Mouse (Mus musculus): ENCODE measurements around the gene Capn7. TPM values are rescaled to one million over a fixed set of nuclear protein-coding genes. Genes with fewer than 3 reads are reported as not detected.

Gene Capn7
- polyA plus RNA-seq, 1 experiment from 2014 or later = 18.7 TPM

DNA sequence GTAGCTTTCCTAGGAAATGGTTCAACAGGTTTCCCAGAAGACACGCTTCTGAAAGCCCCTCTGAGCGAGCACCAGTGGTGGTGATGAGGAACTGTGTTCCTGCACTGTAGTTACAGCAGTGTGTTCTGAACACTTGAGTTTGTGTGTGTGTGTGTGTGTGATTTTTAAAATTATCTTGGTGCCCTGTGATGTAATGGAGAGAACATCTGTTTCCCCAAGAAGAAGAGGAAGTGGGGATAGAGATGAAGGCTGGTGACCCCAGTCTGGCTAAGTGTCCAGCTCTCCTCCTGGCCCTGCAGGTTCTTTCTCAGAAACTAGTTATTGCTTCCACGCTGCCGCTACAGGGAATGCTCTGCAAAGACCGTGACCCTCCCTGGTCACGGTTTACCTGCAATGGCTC lies 38.0 kb downstream of the Capn7 start:
- H3K36me3 ChIP-seq (ENCODE audit: control insufficient read depth, insufficient read depth) = peaks cover 69% of the 10 kb centered on the region
- no peaks in the 10 kb centered on the region for H3K4me1 ChIP-seq (replicated peaks; ENCODE audit: control insufficient read depth, insufficient read depth, low read length)
- no peak for ATAC-seq
- no peak overlapping the region for H3K9ac ChIP-seq (ENCODE audit: low read depth, low read length)
- H3K27ac ChIP-seq (ENCODE audit: low read depth, low read length) = peak overlapping the region; percentile 5; the same call in 1 of the 2 replicates
- no peaks in the 10 kb centered on the region for H3K9me3 ChIP-seq (ENCODE audit: control insufficient read depth)
- no peak for TF ChIP-seq CTCF (IDR thresholded peaks at IDR 0.05; ENCODE audit: low read depth)
- H3K27me3 ChIP-seq (replicated peaks; ENCODE audit: control insufficient read depth, insufficient read depth, low read length) = no peaks in the 10 kb centered on the region
- no peak overlapping the region for H3K4me3 ChIP-seq (ENCODE audit: low read depth, low read length)
- WGBS = 97% methylated on average over 6 of the region's 6 CpGs
- no peak overlapping the region for H3K4me2 ChIP-seq (replicated peaks; ENCODE audit: low read depth)

GRCm38 (mm10) chr14:31376331-31376730 lies 39.9 kb downstream of the Capn7 start:
- Histone ChIP-seq H3K4me1 (replicated peaks; ENCODE audit: control insufficient read depth, insufficient read depth, low read length) (no peaks in the 10 kb centered on the region), H3K9me3 (ENCODE audit: control insufficient read depth) (no peaks in the 10 kb centered on the region), H3K36me3 (ENCODE audit: control insufficient read depth, insufficient read depth) (peaks cover 53% of the 10 kb centered on the region), H3K9ac (ENCODE audit: low read depth, low read length) (no peak overlapping the region), H3K4me2 (replicated peaks; ENCODE audit: low read depth) (no peak overlapping the region), H3K27me3 (replicated peaks; ENCODE audit: control insufficient read depth, insufficient read depth, low read length) (no peaks in the 10 kb centered on the region), H3K4me3 (ENCODE audit: low read depth, low read length) (no peak overlapping the region), H3K27ac (ENCODE audit: low read depth, low read length) (no peak overlapping the region)
- ATAC-seq = no peak
- TF ChIP-seq CTCF (IDR thresholded peaks at IDR 0.05; ENCODE audit: low read depth) = no peak
- WGBS = 84% methylated on average over 3 of the region's 3 CpGs

DNA sequence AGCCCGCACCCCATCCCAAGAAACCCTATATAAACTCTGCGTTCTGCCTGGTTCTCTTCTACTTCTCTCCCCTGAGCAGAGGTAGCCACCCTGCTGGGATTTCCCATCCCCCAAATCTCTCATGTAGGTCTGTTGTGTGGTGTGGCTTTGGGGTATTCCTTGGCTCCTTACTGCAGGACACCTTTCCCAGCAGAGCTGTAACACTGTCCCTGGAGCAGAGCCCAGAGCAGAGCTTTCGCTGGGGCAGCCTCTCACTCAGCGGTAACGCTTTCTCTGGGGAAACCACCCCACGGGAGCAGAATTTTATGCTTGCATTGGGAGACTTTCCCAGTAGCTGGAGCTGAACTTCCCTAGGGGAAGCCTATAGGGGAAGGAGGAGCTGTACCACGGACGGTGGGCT lies 45.8 kb downstream of the Capn7 start:
- Histone ChIP-seq H3K9me3 (ENCODE audit: control insufficient read depth) (no peaks in the 10 kb centered on the region), H3K4me2 (replicated peaks; ENCODE audit: low read depth) (no peak overlapping the region), H3K27ac (ENCODE audit: low read depth, low read length) (no peak overlapping the region), H3K36me3 (ENCODE audit: control insufficient read depth, insufficient read depth) (0 out of 2 replicates have a peak, but pooled peaks cover 5% of the 10 kb centered on the region), H3K4me1 (replicated peaks; ENCODE audit: control insufficient read depth, insufficient read depth, low read length) (no peaks in the 10 kb centered on the region), H3K27me3 (replicated peaks; ENCODE audit: control insufficient read depth, insufficient read depth, low read length) (no peaks in the 10 kb centered on the region), H3K9ac (ENCODE audit: low read depth, low read length) (no peak overlapping the region), H3K4me3 (ENCODE audit: low read depth, low read length) (no peak overlapping the region)
- TF ChIP-seq CTCF (IDR thresholded peaks at IDR 0.05; ENCODE audit: low read depth) = no peak
- ATAC-seq = no peak
- WGBS = 81% methylated on average over 8 of the region's 8 CpGs

GRCm38 (mm10) chr14:31383470-31384050 lies 47.1 kb downstream of the Capn7 start:
- Histone ChIP-seq H3K4me2 (replicated peaks; ENCODE audit: low read depth) (no peak overlapping the region), H3K27ac (ENCODE audit: low read depth, low read length) (no peak overlapping the region), H3K9ac (ENCODE audit: low read depth, low read length) (no peak overlapping the region), H3K4me1 (replicated peaks; ENCODE audit: control insufficient read depth, insufficient read depth, low read length) (no peaks in the 10 kb centered on the region), H3K4me3 (ENCODE audit: low read depth, low read length) (no peak overlapping the region), H3K27me3 (replicated peaks; ENCODE audit: control insufficient read depth, insufficient read depth, low read length) (no peaks in the 10 kb centered on the region), H3K9me3 (ENCODE audit: control insufficient read depth) (no peaks in the 10 kb centered on the region), H3K36me3 (ENCODE audit: control insufficient read depth, insufficient read depth) (no peaks in the 10 kb centered on the region)
- no peak for ATAC-seq
- no peak for TF ChIP-seq CTCF (IDR thresholded peaks at IDR 0.05; ENCODE audit: low read depth)
- 85% methylated on average over 11 of the region's 11 CpGs for WGBS

GRCm38 (mm10) chr14:31384366-31385323 lies 48.2 kb downstream of the Capn7 start:
- WGBS = 66% methylated on average over 13 of the region's 13 CpGs
- no peak for ATAC-seq
- no peaks in the 10 kb centered on the region for H3K9me3 ChIP-seq (ENCODE audit: control insufficient read depth)
- H3K27ac ChIP-seq (ENCODE audit: low read depth, low read length) = no peak overlapping the region; the same call in 1 of the 2 replicates
- no peaks in the 10 kb centered on the region for H3K27me3 ChIP-seq (replicated peaks; ENCODE audit: control insufficient read depth, insufficient read depth, low read length)
- H3K36me3 ChIP-seq (ENCODE audit: control insufficient read depth, insufficient read depth) = no peaks in the 10 kb centered on the region
- H3K4me2 ChIP-seq (replicated peaks; ENCODE audit: low read depth) = no peak overlapping the region
- H3K9ac ChIP-seq (ENCODE audit: low read depth, low read length) = no peak overlapping the region
- TF ChIP-seq CTCF (IDR thresholded peaks at IDR 0.05; ENCODE audit: low read depth) = 0 out of 2 replicates have a peak, but pooled peaks have one; percentile 18
- H3K4me3 ChIP-seq (ENCODE audit: low read depth, low read length) = no peak overlapping the region
- H3K4me1 ChIP-seq (replicated peaks; ENCODE audit: control insufficient read depth, insufficient read depth, low read length) = no peaks in the 10 kb centered on the region

GRCm38 (mm10) chr14:31385406-31385805 lies 49.0 kb downstream of the Capn7 start:
- H3K4me3 ChIP-seq (ENCODE audit: low read depth, low read length) = no peak overlapping the region
- no peaks in the 10 kb centered on the region for H3K27me3 ChIP-seq (replicated peaks; ENCODE audit: control insufficient read depth, insufficient read depth, low read length)
- H3K9me3 ChIP-seq (ENCODE audit: control insufficient read depth) = no peaks in the 10 kb centered on the region
- no peak overlapping the region for H3K4me2 ChIP-seq (replicated peaks; ENCODE audit: low read depth)
- no peak overlapping the region for H3K9ac ChIP-seq (ENCODE audit: low read depth, low read length)
- TF ChIP-seq CTCF (IDR thresholded peaks at IDR 0.05; ENCODE audit: low read depth) = no peak
- 87% methylated on average over 5 of the region's 5 CpGs for WGBS
- no peak for ATAC-seq
- no peak overlapping the region for H3K27ac ChIP-seq (ENCODE audit: low read depth, low read length)
- no peaks in the 10 kb centered on the region for H3K36me3 ChIP-seq (ENCODE audit: control insufficient read depth, insufficient read depth)
- H3K4me1 ChIP-seq (replicated peaks; ENCODE audit: control insufficient read depth, insufficient read depth, low read length) = no peaks in the 10 kb centered on the region
